Mouse (Mus musculus): Measurements from ENCODE around the gene Rgl2.

DNA sequence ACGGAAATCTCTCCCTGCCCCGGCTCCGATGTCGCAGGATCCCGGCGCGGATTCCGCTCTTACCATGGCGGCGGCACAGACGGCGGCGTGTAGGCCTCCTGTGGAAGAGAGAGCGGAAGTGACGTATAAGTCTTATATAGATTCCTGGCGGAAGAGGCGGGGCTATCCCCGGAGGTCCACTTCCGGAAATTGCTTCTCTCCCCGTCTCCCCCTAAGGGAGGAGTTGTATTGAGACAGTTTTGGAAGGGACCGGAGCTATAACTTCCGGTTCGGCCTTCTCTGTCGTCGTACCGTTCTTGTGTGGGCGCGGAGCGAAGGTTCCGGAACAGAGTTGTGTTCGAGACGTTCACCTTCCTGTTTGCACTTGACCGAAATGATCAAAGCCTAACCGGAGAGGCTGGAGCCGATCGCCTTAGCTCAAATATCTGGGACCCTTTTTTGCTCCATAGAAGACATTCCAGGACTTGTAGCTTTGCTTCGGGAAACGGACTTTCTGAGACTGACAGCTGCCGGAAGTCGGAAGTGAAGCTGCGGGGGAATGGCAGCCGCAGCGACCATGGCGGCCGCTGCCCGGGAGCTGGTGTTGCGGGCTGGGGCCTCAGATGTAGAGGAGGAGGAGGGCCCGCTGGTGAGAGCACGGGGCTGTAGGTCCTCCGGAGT, 26.3 kb downstream of the Rgl2 start, which contains the start of the genes Vps52 and Rps18:
- peak; percentile 95 for TF ChIP-seq POLR2A (IDR thresholded peaks at IDR 0.05; ENCODE audit: insufficient read depth, low read length)
- no peak for TF ChIP-seq EP300 (IDR thresholded peaks at IDR 0.05; ENCODE audit: insufficient read depth, low read depth, low read length)

Measured in ES-Bruce4 (cell line).